Mouse (Mus musculus) midbrain, embryonic 11.5 days (tissue): ENCODE measurements around the gene Ip6k1. TPM values are rescaled to one million over a fixed set of nuclear protein-coding genes. Genes with fewer than 3 reads are reported as not detected.
A peak's percentile ranks its signal among the peaks of the same experiment; 100 is the strongest.

Experiments used
- ATAC-seq: fragments of 200-750 bp; cut with Nextera tagmentation; 2 replicates; pipeline ENCODE4 v1.8.0; 2017; ENCODE audit warnings: moderate TSS enrichment, moderate library complexity; ENCODE audit not compliant: low FRiP score
- DNase-seq: peaks from one replicate; pipeline ENCODE4 v3.0.0; 2015; ENCODE audit warnings: low spot score; ENCODE audit errors: missing footprints
- H3K27ac ChIP-seq: fragments of 300-500 bp; sonication (generic); 2 replicates; pipeline ENCODE4 v1.5.1; 2014; ENCODE audit warnings: low read depth, low read length
- H3K27me3 ChIP-seq: fragments of 300-500 bp; sonication (generic); 2 replicates; pipeline ENCODE4 v1.6.1; 2014; ENCODE audit warnings: mild to moderate bottlenecking, low read length, moderate library complexity, mixed read lengths; ENCODE audit not compliant: control insufficient read depth, insufficient read depth
- H3K36me3 ChIP-seq: fragments of 300-500 bp; sonication (generic); 2 replicates; pipeline ENCODE4 v1.6.1; 2014; ENCODE audit warnings: mild to moderate bottlenecking, low read length, moderate library complexity, mixed read lengths; ENCODE audit not compliant: control insufficient read depth, insufficient read depth
- H3K4me1 ChIP-seq: fragments of 300-500 bp; sonication (generic); 2 replicates; pipeline ENCODE4 v1.6.1; 2014; ENCODE audit warnings: low read length; ENCODE audit not compliant: control insufficient read depth, insufficient read depth
- H3K4me2 ChIP-seq: fragments of 300-500 bp; sonication (generic); 2 replicates; pipeline ENCODE4 v1.6.1; 2014; ENCODE audit warnings: mild to moderate bottlenecking, moderate library complexity
- H3K4me3 ChIP-seq: fragments of 300-500 bp; sonication (generic); 2 replicates; pipeline ENCODE4 v1.5.1; 2014; ENCODE audit warnings: low read depth, low read length
- H3K9ac ChIP-seq: fragments of 300-500 bp; sonication (generic); 2 replicates; pipeline ENCODE4 v1.6.1; 2014; ENCODE audit warnings: low read length
- H3K9me3 ChIP-seq: fragments of 300-500 bp; sonication (generic); 2 replicates; pipeline ENCODE4 v1.6.1; 2016; ENCODE audit warnings: low read length; ENCODE audit not compliant: control insufficient read depth
- whole genome bisulfite sequencing: fragments of 180-500 bp; shearing (Covaris S2); extraction: QIAGEN DNeasy Blood & Tissue Kit; methylation state at CpG from one replicate; pipeline ENCODE4 v1.1.7; 2014; 5-methylcytosine and 5-hydroxymethylcytosine counted together
- polyA plus RNA-seq: library from polyadenylated mRNA; unstranded; fragments of >200 nt; fragmentation: Nextera tagmentation; extraction: Ambion mirVana; gene quantifications from 2 replicates; pipeline ENCODE4 v1.2.1, GENCODE M21; 2014

Gene Ip6k1
- polyA plus RNA-seq, 1 experiment from 2014 or later: 34.8 TPM

DNA sequence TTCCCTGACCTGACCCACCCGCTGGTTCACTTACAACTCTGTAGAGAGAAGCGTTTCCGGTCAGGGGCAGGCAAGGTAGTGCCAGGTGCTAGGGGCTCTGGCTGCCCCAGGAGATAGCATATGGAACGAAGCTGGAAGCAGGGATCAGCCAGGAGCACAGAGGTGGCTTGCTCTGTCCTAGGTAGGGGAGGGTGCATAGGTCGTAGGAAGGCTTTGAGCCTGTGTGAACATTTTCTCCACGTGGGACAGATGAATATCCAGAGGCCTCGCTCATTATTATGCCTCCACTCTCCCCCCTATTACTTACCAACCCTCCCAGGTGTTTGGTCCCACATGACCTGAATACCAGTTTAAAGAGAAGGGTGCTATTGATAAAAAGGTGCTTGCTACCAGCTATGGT, 50.1 kb downstream of the Ip6k1 start:
- no peak overlapping the region for H3K4me3 ChIP-seq
- no peaks in the 10 kb centered on the region for H3K27me3 ChIP-seq
- H3K9me3 ChIP-seq: no peaks in the 10 kb centered on the region
- no peak for DNase-seq
- no peak for ATAC-seq
- no peak overlapping the region for H3K27ac ChIP-seq
- 70% methylated on average over 7 of the region's 7 CpGs for WGBS
- H3K9ac ChIP-seq: no peak overlapping the region
- H3K4me1 ChIP-seq: peaks cover 17% of the 10 kb centered on the region
- H3K4me2 ChIP-seq: no peak overlapping the region
- H3K36me3 ChIP-seq: peaks cover 8% of the 10 kb centered on the region; the same call in 1 of the 2 replicates

DNA sequence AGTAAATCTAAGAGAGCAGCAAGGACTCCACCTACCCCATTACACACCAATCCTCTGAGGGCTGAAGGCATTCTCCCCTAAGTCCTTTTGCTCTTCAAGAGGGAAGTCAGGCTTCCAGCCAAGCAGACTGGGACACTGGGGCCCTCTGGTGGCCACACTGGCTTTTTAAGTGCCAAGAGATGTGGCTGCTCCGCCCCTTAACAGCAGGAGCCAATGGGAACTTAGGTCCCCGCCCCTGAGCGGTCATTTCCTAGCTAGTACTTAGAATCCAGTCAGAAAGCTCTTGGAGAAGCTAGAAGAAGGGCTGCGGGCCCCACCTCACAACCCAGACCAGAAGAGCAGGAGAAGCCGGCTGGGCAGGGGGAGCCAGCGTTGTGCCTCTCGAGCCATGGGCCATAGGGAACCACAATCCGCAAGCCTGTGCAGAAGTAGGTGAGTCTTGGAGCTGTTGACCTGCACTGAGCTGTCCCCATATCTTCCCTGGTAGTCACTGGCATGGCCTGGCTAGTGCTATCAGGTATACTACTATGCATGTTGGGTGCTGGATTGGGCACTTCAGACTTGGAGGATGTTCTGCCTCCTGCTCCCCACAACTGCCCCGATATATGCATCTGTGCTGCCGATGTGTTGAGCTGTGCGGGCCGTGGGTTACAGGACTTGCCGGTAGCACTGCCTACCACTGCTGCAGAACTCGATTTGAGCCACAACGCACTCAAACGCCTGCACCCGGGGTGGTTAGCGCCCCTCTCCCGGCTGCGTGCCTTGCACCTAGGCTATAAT, 50.8 kb downstream of the Ip6k1 start, which contains the start of gene Amigo3:
TSS of gene Amigo3 (plus strand) at position 275 of the 780 bp plus-strand sequence.
- Histone ChIP-seq H3K9ac (no peak within 1 kb of the TSS), H3K36me3 (peaks cover 8% of the 10 kb centered on the region; the same call in 1 of the 2 replicates), H3K4me1 (peaks cover 14% of the 10 kb centered on the region), H3K4me2 (peak within 1 kb of the TSS; percentile 34; the same call in 1 of the 2 replicates), H3K9me3 (no peaks in the 10 kb centered on the region), H3K27ac (no peak within 1 kb of the TSS), H3K27me3 (no peaks in the 10 kb centered on the region), H3K4me3 (no peak within 1 kb of the TSS)
- peak; percentile 33; the same call in 1 of the 2 replicates for ATAC-seq
- peak; percentile 99 for DNase-seq
- 56% methylated on average over 20 of the region's 20 CpGs for WGBS

DNA sequence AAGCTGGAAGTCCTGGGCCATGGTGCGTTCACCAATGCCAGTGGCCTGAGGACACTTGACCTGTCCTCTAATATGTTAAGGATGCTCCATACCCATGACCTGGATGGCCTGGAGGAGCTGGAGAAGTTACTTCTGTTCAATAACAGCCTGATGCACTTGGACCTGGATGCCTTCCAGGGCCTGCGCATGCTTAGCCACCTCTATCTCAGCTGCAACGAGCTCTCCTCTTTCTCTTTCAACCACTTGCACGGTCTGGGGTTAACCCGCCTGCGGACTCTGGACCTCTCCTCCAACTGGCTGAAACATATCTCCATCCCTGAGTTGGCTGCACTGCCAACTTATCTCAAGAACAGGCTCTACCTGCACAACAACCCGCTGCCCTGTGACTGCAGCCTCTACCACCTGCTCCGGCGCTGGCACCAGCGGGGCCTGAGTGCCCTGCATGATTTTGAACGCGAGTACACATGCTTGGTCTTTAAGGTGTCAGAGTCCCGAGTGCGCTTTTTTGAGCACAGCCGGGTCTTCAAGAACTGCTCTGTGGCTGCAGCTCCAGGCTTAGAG, 51.4 kb downstream of the Ip6k1 start:
- peaks cover 8% of the 10 kb centered on the region; the same call in 1 of the 2 replicates for H3K36me3 ChIP-seq
- no peaks in the 10 kb centered on the region for H3K9me3 ChIP-seq
- peaks cover 9% of the 10 kb centered on the region for H3K4me1 ChIP-seq
- WGBS: 94% methylated on average over 15 of the region's 15 CpGs
- H3K27me3 ChIP-seq: no peaks in the 10 kb centered on the region
- DNase-seq (no peak), ATAC-seq (no peak)
- H3K4me2 ChIP-seq: no peak overlapping the region
- no peak overlapping the region for H3K4me3 ChIP-seq
- no peak overlapping the region for H3K9ac ChIP-seq
- no peak overlapping the region for H3K27ac ChIP-seq

DNA sequence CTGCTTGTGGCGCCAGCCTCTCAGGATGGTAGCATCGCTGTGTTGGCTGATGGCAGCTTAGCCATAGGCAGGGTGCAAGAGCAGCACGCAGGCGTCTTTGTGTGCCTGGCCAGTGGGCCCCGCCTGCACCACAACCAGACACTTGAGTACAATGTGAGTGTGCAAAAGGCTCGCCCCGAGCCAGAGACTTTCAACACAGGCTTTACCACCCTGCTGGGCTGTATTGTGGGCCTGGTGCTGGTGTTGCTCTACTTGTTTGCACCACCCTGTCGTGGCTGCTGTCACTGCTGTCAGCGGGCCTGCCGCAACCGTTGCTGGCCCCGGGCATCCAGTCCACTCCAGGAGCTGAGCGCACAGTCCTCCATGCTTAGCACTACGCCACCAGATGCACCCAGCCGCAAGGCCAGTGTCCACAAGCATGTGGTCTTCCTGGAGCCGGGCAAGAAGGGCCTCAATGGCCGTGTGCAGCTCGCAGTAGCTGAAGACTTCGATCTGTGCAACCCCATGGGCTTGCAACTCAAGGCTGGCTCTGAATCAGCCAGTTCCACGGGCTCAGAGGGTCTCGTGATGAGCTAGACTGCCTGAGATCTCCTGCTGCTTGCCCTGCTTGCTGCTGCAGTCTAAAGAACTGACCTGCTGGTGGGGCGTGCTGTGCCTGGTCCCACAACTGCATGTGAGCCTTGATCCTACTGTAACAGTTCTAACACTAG, 52.2 kb downstream of the Ip6k1 start:
- ATAC-seq (no peak), DNase-seq (peak; percentile 77)
- Histone ChIP-seq H3K27me3 (no peaks in the 10 kb centered on the region), H3K9ac (no peak overlapping the region), H3K9me3 (no peaks in the 10 kb centered on the region), H3K4me2 (no peak overlapping the region), H3K27ac (no peak overlapping the region), H3K4me1 (peaks cover 8% of the 10 kb centered on the region), H3K36me3 (peaks cover 12% of the 10 kb centered on the region; the same call in 1 of the 2 replicates), H3K4me3 (no peak overlapping the region)
- WGBS: 92% methylated on average over 22 of the region's 22 CpGs

DNA sequence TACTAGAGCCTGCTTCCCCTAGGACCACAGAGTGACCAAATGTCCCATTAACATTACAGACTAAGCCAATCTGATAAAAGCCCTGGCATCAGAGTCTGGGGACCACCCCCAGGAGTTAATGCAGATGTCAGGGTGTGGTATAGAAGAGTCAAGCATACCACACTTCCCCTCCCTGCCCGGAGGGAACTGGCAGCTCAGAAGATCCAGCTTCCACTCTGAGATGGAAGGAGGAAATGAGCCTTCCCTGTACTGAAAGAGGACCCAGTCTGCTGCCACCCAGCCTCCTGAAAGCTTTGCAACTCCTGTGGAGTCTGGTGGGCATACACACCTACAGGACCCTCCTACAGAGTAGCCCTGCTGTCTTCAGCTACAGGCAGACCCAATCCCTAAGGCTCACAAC, 52.8 kb downstream of the Ip6k1 start:
- DNase-seq (peak; percentile 35), ATAC-seq (no peak)
- no peaks in the 10 kb centered on the region for H3K9me3 ChIP-seq
- H3K27ac ChIP-seq: no peak overlapping the region
- no peak overlapping the region for H3K4me2 ChIP-seq
- H3K4me1 ChIP-seq: peaks cover 3% of the 10 kb centered on the region; the same call in 1 of the 2 replicates
- H3K4me3 ChIP-seq: no peak overlapping the region
- peaks cover 12% of the 10 kb centered on the region; the same call in 1 of the 2 replicates for H3K36me3 ChIP-seq
- H3K9ac ChIP-seq: no peak overlapping the region
- WGBS: 85% methylated on average over 1 of the region's 1 CpGs
- no peaks in the 10 kb centered on the region for H3K27me3 ChIP-seq

DNA sequence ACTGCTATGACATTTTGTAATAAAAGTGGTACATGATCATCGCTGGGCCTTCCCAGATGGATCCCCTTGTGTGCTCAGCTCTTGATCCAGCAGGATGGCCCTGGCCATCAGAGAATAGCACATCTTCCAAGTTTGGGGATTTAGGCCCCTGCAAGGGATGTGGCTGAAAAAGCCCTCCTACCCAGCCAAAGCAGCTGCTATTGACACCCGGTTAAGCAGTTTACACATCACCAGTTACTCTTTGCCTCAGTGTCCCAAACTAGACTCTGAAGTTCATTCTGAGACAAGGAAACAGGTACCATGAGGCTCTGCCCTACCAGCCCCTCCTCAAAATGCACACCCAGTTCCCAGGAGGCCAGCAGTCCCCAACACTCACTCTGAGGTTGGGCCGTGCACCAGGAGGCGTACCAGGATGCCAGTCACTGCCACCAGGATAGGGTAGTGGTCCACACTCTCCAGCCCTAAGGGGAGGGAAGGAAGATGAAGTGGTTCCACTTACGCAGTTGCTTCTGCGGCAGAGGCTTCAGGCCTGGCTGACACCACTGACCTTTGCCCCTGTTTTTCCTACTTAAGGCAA, 53.4 kb downstream of the Ip6k1 start:
- no peaks in the 10 kb centered on the region for H3K9me3 ChIP-seq
- no peak overlapping the region for H3K9ac ChIP-seq
- no peak for ATAC-seq
- 88% methylated on average over 6 of the region's 6 CpGs for WGBS
- peak; percentile 62 for DNase-seq
- peaks cover 3% of the 10 kb centered on the region; the same call in 1 of the 2 replicates for H3K4me1 ChIP-seq
- peaks cover 12% of the 10 kb centered on the region; the same call in 1 of the 2 replicates for H3K36me3 ChIP-seq
- no peaks in the 10 kb centered on the region for H3K27me3 ChIP-seq
- no peak overlapping the region for H3K4me2 ChIP-seq
- H3K27ac ChIP-seq: no peak overlapping the region
- H3K4me3 ChIP-seq: no peak overlapping the region

DNA sequence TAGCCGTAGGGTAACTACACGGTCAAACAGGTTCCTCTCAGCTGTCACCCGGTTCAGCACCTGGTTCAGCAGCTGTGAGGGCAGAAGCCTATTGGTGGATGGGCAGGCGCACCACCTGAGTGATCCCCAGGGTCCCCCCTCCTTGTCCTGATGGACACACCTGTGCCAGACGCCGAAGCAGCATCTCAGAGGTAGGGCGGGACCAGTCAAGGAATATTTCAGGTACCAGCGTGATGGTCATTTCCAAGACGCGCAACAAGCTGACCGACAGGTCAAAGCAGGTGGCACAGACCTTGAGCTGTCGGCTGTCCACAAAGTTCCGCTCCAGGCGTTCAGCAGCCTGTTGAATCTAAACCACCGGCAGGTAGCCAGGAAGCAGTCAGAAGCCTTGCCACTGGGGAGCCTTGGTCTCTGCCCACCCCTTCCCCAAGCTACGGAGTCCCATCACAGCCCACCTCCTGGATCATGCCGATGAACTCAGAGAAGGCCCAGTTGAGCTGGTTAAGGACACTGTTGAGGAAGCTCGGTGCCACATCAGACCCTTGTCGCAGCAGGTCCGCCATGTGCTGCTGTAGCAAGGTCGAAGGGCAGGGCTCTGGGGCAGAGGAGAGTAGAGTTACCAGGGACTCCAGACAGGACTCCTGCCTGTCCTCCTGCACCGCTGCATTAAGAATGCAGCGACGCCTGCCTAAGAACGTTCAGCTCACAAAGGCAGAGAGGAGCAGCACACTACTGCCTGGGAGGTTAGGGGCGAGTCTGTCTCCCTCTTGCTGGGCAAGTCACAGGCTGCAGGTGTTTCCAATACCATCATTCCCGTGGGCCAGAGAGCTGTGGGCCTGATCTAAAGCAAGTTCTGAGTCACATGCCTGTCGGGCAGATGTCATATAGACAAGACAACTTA, 54.3 kb downstream of the Ip6k1 start:
- DNase-seq: peak; percentile 79

DNA sequence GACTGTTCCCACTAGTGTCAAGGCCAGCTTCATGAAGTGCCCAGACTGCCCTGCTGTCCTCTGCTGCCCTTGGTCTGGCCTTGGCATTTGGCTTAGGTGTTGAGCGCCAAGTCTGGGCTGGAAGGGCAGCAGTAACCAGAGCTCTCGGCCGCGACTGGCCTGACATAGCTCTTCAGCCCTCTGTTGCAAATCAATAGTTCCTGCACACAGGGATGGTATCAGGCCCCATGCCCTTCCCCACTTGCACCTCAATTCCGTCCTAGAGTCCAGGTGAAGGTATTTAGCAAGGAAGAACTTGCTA, 54.9 kb downstream of the Ip6k1 start:
- H3K4me2 ChIP-seq: no peak overlapping the region
- H3K27me3 ChIP-seq: no peaks in the 10 kb centered on the region
- H3K36me3 ChIP-seq: peaks cover 6% of the 10 kb centered on the region; the same call in 1 of the 2 replicates
- ATAC-seq (no peak), DNase-seq (no peak)
- no peak overlapping the region for H3K27ac ChIP-seq
- H3K4me1 ChIP-seq: peaks cover 3% of the 10 kb centered on the region; the same call in 1 of the 2 replicates
- WGBS: 89% methylated on average over 5 of the region's 5 CpGs
- no peak overlapping the region for H3K9ac ChIP-seq
- no peak overlapping the region for H3K4me3 ChIP-seq
- H3K9me3 ChIP-seq: no peaks in the 10 kb centered on the region

More for the DNA sequence above, 54.3 kb downstream of the Ip6k1 start:
- Histone ChIP-seq H3K27ac (no peak overlapping the region), H3K9ac (no peak overlapping the region), H3K4me3 (no peak overlapping the region), H3K4me2 (no peak overlapping the region), H3K27me3 (no peaks in the 10 kb centered on the region), H3K4me1 (peaks cover 3% of the 10 kb centered on the region; the same call in 1 of the 2 replicates), H3K36me3 (peaks cover 6% of the 10 kb centered on the region; the same call in 1 of the 2 replicates), H3K9me3 (no peaks in the 10 kb centered on the region)
- 83% methylated on average over 28 of the region's 28 CpGs for WGBS
- no peak for ATAC-seq
